Mouse (Mus musculus) midbrain, embryonic 14.5 days (tissue): ENCODE measurements around the gene Oxct2b. TPM values are rescaled to one million over a fixed set of nuclear protein-coding genes. Genes with fewer than 3 reads are reported as not detected.
A peak's percentile ranks its signal among the peaks of the same experiment; 100 is the strongest.
"Not testable (repeated sequence)": the region's sequence is repeated elsewhere in the genome, so short reads cannot be mapped to it uniquely, and the experiment has no call there.

Experiments
- ATAC-seq: fragments of 200-750 bp; cut with Nextera tagmentation; 2 replicates; pipeline ENCODE4 v1.8.0; 2017; ENCODE audit warnings: moderate number of reproducible peaks, moderate library complexity; ENCODE audit not compliant: low FRiP score, low TSS enrichment
- DNase-seq: peaks from one replicate; pipeline ENCODE4 v3.0.0-alpha.2; 2015
- H3K27ac ChIP-seq: fragments of 300-500 bp; sonication (generic); replicated peaks from 2 replicates; pipeline ENCODE4 v1.5.1; 2014; ENCODE audit warnings: mild to moderate bottlenecking, low read depth, low read length, moderate library complexity
- H3K27me3 ChIP-seq: fragments of 300-500 bp; sonication (generic); 2 replicates; pipeline ENCODE4 v1.6.1; 2014; ENCODE audit warnings: low read length, control low read depth, mixed read lengths; ENCODE audit not compliant: control insufficient read depth, insufficient read depth
- H3K36me3 ChIP-seq: fragments of 300-500 bp; sonication (generic); 2 replicates; pipeline ENCODE4 v1.6.1; 2014; ENCODE audit warnings: low read length, control low read depth; ENCODE audit not compliant: control insufficient read depth, insufficient read depth
- H3K4me1 ChIP-seq: fragments of 300-500 bp; sonication (generic); 2 replicates; pipeline ENCODE4 v1.6.1; 2014; ENCODE audit warnings: mild to moderate bottlenecking, antibody characterized with exemption, low read length, control low read depth; ENCODE audit not compliant: control insufficient read depth, insufficient read depth
- H3K4me2 ChIP-seq: fragments of 300-500 bp; sonication (generic); 2 replicates; pipeline ENCODE4 v1.6.1; 2014; ENCODE audit warnings: mild to moderate bottlenecking, low read length, moderate library complexity
- H3K4me3 ChIP-seq: fragments of 300-500 bp; sonication (generic); replicated peaks from 2 replicates; pipeline ENCODE4 v1.5.1; 2014; ENCODE audit warnings: low read depth, low read length
- H3K9ac ChIP-seq: fragments of 300-500 bp; sonication (generic); replicated peaks from 2 replicates; pipeline ENCODE4 v1.6.1; 2014; ENCODE audit warnings: mild to moderate bottlenecking, low read length, moderate library complexity
- H3K9me3 ChIP-seq: fragments of 300-500 bp; sonication (generic); 2 replicates; pipeline ENCODE4 v1.6.1; 2016; ENCODE audit warnings: low read length, control low read depth, mixed read lengths; ENCODE audit not compliant: control insufficient read depth
- WGBS: fragments of 180-500 bp; shearing (Covaris S2); extraction: QIAGEN DNeasy Blood & Tissue Kit; methylation state at CpG from one replicate; pipeline ENCODE4 v1.1.7; 2014; 5-methylcytosine and 5-hydroxymethylcytosine counted together
- polyA plus RNA-seq: library from polyadenylated mRNA; unstranded; fragments of >200 nt; fragmentation: Nextera tagmentation; extraction: Ambion mirVana; gene quantifications from 2 replicates; pipeline ENCODE4 v1.2.1, GENCODE M21; 2014

The Oxct2b gene
- polyA plus RNA-seq, 1 experiment from 2014 or later = 0.55 TPM

DNA sequence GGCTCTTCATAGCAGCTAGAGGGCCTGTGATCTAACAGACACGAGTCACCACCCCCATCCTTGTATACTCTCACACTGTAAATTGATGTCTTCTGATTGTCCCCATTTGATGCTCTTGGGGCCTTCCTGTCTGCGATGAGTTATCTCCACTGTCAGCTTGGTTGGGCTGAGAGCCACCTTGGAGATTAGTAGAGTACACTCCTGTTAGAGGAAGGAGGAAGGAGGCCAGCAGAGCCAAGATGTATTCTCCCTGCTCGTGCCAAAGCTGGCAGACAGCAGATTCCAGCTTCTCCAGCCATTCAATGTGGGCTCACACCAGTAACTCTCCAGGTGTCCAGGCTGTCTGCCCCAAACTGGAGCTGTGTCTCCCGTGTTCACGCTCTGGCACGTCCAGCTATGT, 44.5 kb downstream of the Oxct2b start:
- Histone ChIP-seq H3K4me1 (peaks cover 14% of the 10 kb centered on the region), H3K4me2 (no peak overlapping the region), H3K4me3 (no peak overlapping the region), H3K36me3 (no peaks in the 10 kb centered on the region), H3K27me3 (no peaks in the 10 kb centered on the region), H3K9ac (no peak overlapping the region), H3K27ac (no peak overlapping the region), H3K9me3 (no peaks in the 10 kb centered on the region)
- 88% methylated on average over 6 of the region's 6 CpGs for WGBS
- ATAC-seq (no peak), DNase-seq (no peak)

DNA sequence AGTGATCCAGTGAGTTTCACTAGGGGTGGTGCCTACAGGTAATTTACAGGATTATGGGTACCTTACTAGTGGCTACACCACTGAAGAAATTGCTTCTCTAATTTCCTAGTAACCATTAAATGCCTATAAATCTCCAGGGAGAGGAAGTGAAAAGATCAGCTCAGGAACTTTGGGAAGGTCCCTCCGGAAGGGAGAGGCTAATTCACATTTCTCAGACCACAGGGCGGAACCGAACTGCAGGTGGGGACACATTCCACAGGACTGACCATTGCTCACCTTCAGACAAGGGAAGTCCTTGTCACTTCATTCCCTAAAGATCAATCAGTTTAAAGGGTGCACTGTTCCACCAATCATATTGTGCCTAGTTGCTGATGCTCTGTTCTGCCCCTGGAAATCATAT, 45.2 kb downstream of the Oxct2b start:
- H3K4me1 ChIP-seq = peaks cover 14% of the 10 kb centered on the region
- not testable (repeated sequence) for H3K4me2 ChIP-seq, H3K27me3 ChIP-seq, H3K27ac ChIP-seq, H3K9ac ChIP-seq, DNase-seq, H3K9me3 ChIP-seq, H3K4me3 ChIP-seq, ATAC-seq, H3K36me3 ChIP-seq
- WGBS = 90% methylated on average over 3 of the region's 3 CpGs

DNA sequence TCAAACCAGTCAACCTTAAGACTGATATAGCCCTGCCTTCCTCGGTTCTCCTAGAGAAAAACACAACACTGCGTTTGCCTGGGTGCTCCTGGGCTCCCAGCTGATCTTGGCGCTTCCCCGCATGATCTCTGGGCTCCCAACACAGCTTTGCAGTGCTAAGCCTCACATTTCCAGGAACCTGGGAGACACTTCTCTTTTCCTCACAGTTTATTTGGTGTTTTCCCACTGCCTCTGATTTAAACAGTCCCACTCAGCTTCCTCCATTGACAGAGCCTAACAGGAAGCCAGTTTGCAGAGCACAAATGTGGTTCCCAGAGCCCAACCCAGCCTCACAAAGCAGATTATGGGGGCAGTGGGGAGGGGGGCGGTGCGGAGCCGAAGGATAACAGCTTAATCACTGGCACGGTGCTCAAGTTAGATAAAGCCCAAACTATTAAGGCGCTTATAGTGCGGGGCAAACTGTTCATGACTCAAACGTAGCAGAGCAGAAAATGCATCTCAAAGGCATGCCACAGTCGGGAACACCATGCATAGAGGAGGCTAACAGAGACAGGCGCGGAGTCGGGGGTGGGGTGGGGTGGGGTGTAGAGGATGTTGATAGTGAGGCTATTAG, 46.3 kb downstream of the Oxct2b start:
- peak overlapping the region; percentile 20; the same call in 1 of the 2 replicates for H3K27ac ChIP-seq
- no peak for ATAC-seq
- no peaks in the 10 kb centered on the region for H3K9me3 ChIP-seq
- peak; percentile 72 for DNase-seq
- WGBS = 8% methylated on average over 15 of the region's 15 CpGs
- no peak overlapping the region; the same call in 1 of the 2 replicates for H3K9ac ChIP-seq
- no peak overlapping the region for H3K4me3 ChIP-seq
- no peaks in the 10 kb centered on the region for H3K36me3 ChIP-seq
- H3K4me1 ChIP-seq = peaks cover 14% of the 10 kb centered on the region
- no peaks in the 10 kb centered on the region for H3K27me3 ChIP-seq
- H3K4me2 ChIP-seq = peak overlapping the region; percentile 45

DNA sequence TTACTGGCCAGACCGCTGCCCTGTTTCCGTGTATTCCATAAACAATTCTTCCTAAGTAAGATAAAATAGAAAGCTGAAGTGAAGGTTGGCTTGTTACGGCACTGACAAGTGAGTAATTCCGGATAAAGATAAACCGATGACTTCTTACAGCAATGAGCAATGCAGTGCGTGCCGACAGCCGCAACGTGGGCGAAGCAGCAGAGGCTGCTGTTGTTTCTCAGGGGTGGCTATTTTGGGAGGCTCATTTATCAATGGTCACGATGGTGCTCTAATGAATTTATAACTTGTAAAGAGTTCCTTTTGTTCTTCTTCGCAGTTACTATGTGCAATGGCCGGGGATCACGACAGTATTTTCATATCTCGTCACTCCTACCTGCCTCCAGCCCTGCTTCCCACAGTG, 48.1 kb downstream of the Oxct2b start:
- Histone ChIP-seq H3K9me3 (0 out of 2 replicates have a peak, but pooled peaks cover 2% of the 10 kb centered on the region), H3K4me1 (peaks cover 14% of the 10 kb centered on the region), H3K36me3 (no peaks in the 10 kb centered on the region), H3K9ac (no peak overlapping the region), H3K4me3 (no peak overlapping the region), H3K27me3 (no peaks in the 10 kb centered on the region), H3K27ac (no peak overlapping the region), H3K4me2 (no peak overlapping the region)
- DNase-seq (no peak), ATAC-seq (no peak)
- 92% methylated on average over 15 of the region's 15 CpGs for WGBS

Other genes starting within 250 kb of the Oxct2b start
- 52.2 and 72.8 TPM in 2 replicates for gene Cap1, start 230.2 kb upstream of the Oxct2b start, polyA plus RNA-seq
- 31.2 and 33.4 TPM in 2 replicates for gene Mfsd2a, start 155.1 kb upstream of the Oxct2b start, polyA plus RNA-seq
- gene Mycl, start 120.6 kb upstream of the Oxct2b start, polyA plus RNA-seq = 87.7 and 112 TPM in 2 replicates
- 27.0 and 29.1 TPM in 2 replicates for gene Trit1, start 99.7 kb upstream of the Oxct2b start, polyA plus RNA-seq
- gene Bmp8b, start 11.1 kb upstream of the Oxct2b start, polyA plus RNA-seq = 0.08 and 0.25 TPM in 2 replicates
- 61.7 and 65.7 TPM in 2 replicates for gene Ppie, start 23.7 kb downstream of the Oxct2b start, polyA plus RNA-seq
- gene Hpcal4, start 67.0 kb downstream of the Oxct2b start, polyA plus RNA-seq = 35.4 and 43.3 TPM in 2 replicates
- not detected in 2 replicates for gene Nt5c1a, start 85.2 kb downstream of the Oxct2b start, polyA plus RNA-seq
- gene Heyl, start 117.3 kb downstream of the Oxct2b start, polyA plus RNA-seq = 3.0 and 7.3 TPM in 2 replicates
- 31.3 and 33.6 TPM in 2 replicates for gene Pabpc4, start 146.1 kb downstream of the Oxct2b start, polyA plus RNA-seq
- 0.16 TPM in 1 of 2 replicates, not detected in the other for gene Oxct2a, start 207.4 kb downstream of the Oxct2b start, polyA plus RNA-seq
- 0.11 TPM in 1 of 2 replicates, not detected in the other for gene Bmp8a, start 227.0 kb downstream of the Oxct2b start, polyA plus RNA-seq